Mouse (Mus musculus) cerebellum, adult 2 months (tissue): ENCODE data around the gene Itih5. TPM values are rescaled to one million over a fixed set of nuclear protein-coding genes. Genes with fewer than 3 reads are reported as not detected.

Experiments used
- DNase-seq, 2 experiments: peaks; one replicate each; pipeline ENCODE4 v3.0.0; 2021
- H3K27ac ChIP-seq: fragments of 200-500 bp; 2 replicates; pipeline ENCODE4 v1.5.1; 2012; ENCODE audit warnings: low read length, control low read depth, inconsistent platforms; ENCODE audit not compliant: insufficient read depth
- H3K27me3 ChIP-seq: fragments of 200-500 bp; 2 replicates; pipeline ENCODE4 v1.6.1; 2012; ENCODE audit warnings: inconsistent platforms, mild to moderate bottlenecking, low read length, moderate library complexity; ENCODE audit not compliant: control insufficient read depth, insufficient read depth
- H3K4me1 ChIP-seq: fragments of 200-500 bp; 2 replicates; pipeline ENCODE4 v1.6.1; 2011; ENCODE audit warnings: low read length; ENCODE audit not compliant: control insufficient read depth, insufficient read depth
- H3K4me3 ChIP-seq: fragments of 200-500 bp; replicated peaks from 2 replicates; pipeline ENCODE3; 2011; ENCODE audit warnings: mild to moderate bottlenecking, low read depth, low read length, control low read depth; ENCODE audit not compliant: insufficient read depth
- CTCF ChIP-seq: fragments of 200-500 bp; IDR thresholded peaks from 2 replicates; pipeline ENCODE4 v1.5.1; 2011; ENCODE audit warnings: low read depth, mild to moderate bottlenecking, control low read depth, low read length, moderate library complexity, borderline replicate concordance; ENCODE audit not compliant: insufficient read depth
- POLR2A ChIP-seq: fragments of 200-500 bp; IDR thresholded peaks from 2 replicates; pipeline ENCODE4 v1.6.1; 2011; ENCODE audit warnings: low read length, control low read depth, borderline replicate concordance; ENCODE audit not compliant: insufficient read depth
- WGBS: fragments of 180-500 bp; shearing (Covaris S2); methylation state at CpG from one replicate; pipeline ENCODE4 v1.1.7; 2018; 5-methylcytosine and 5-hydroxymethylcytosine counted together
- polyA plus RNA-seq: library from polyadenylated mRNA; depleted of rRNA; stranded (reverse); fragments of >200 nt; gene quantifications from 2 replicates; pipeline ENCODE4 v1.2.3, GENCODE M21; 2012; rRNA removed

Itih5 gene
- polyA plus RNA-seq, result 14.9 and 16.1 TPM in 2 replicates

- no peaks in the 10 kb centered on the region for H3K27me3 ChIP-seq
- peak within 1 kb of the TSS; percentile 28 for H3K4me3 ChIP-seq
- no peak for DNase-seq
- no peak for TF ChIP-seq POLR2A
- TF ChIP-seq CTCF, result no peak
- H3K4me1 ChIP-seq, result no peaks in the 10 kb centered on the region
- no peak within 1 kb of the TSS for H3K27ac ChIP-seq
- WGBS, result 11% methylated on average over 27 of the region's 27 CpGs
These were observed at the start of gene Itih5 for GRCm38 (mm10) chr2:10153201-10154075. Gene Itih5, plus strand, starts transcription at chr2:10153571.

GRCm38 (mm10) chr2:10108535-10109189 lies 44.7 kb upstream of the Itih5 start:
- no peak overlapping the region for H3K4me3 ChIP-seq
- no peaks in the 10 kb centered on the region for H3K4me1 ChIP-seq
- H3K27ac ChIP-seq, result no peak overlapping the region
- DNase-seq, result no peak
- TF ChIP-seq POLR2A (no peak), CTCF (no peak)
- WGBS, result 64% methylated on average over 6 of the region's 6 CpGs
- no peaks in the 10 kb centered on the region for H3K27me3 ChIP-seq

DNA sequence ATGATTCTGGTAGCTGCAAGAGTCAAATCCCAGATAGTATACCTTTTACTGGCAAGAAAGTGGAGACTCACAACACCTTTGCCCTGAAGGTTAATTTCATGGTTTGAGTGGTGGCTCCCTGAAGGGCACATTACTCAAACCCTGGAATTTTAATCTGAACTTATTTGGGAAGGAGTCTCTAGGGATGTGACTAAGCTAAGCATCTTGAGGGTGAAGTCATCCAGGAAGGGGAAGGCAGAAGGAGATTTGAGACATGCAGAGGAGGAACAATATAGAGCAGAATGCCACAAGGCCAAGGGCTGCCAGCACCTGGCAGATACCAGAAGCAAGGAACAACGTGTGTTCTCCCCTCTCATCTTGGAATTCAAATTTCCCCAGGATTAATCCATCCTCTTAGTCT lies 34.6 kb upstream of the Itih5 start:
- TF ChIP-seq CTCF, result no peak
- no peak for TF ChIP-seq POLR2A
- no peak overlapping the region for H3K27ac ChIP-seq
- no peaks in the 10 kb centered on the region for H3K27me3 ChIP-seq
- H3K4me1 ChIP-seq, result no peaks in the 10 kb centered on the region
- whole genome bisulfite sequencing, result 16% methylated on average over 1 of the region's 1 CpGs
- H3K4me3 ChIP-seq, result no peak overlapping the region
- DNase-seq, result no peak

DNA sequence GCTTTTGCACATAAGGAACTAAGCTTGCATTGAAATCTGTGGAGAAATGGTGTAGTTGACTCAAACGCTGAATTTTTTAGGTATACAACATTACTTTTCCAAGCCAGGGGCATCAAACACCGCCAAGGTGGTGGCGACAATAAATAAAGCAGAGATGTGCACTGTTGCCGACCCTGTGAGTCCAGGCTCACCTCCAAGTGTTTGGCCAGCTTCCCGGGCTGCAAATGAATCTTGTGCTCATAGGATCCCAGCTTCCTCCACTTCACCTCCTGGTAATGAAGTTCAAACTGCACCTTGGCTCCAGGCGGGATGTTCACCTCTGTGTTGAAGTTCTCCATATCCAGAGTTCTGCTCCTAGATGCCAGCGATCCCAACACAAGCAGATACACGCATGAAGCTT lies 34.1 kb upstream of the Itih5 start:
- TF ChIP-seq POLR2A, result no peak
- no peak for TF ChIP-seq CTCF
- DNase-seq, result no peak
- no peak overlapping the region for H3K27ac ChIP-seq
- no peak overlapping the region for H3K4me3 ChIP-seq
- 50% methylated on average over 8 of the region's 8 CpGs for WGBS
- H3K27me3 ChIP-seq, result no peaks in the 10 kb centered on the region
- H3K4me1 ChIP-seq, result no peaks in the 10 kb centered on the region

DNA sequence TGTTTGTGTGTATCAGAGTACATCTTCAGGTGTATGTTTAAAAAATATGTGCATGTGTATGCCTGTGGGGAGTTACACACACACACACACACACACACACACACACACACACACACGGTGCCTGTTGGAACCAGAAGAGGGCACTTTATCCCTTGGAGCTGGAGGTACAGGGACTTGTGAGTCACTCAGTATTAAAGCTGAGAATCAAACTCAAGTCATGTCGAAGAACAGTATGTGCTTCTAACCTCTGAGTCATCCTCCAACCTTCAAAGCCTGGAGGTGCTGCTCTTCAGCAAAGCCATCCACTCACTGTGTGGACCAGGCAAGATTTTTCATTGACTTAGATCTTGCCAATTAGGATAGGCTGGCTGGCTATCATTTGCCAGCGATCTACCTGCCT lies 31.5 kb upstream of the Itih5 start:
- H3K27me3 ChIP-seq, result no peaks in the 10 kb centered on the region
- 68% methylated on average over 3 of the region's 3 CpGs for WGBS
- H3K27ac ChIP-seq, result no peak overlapping the region
- no peak for DNase-seq
- TF ChIP-seq CTCF (no peak), POLR2A (no peak)
- H3K4me1 ChIP-seq, result no peaks in the 10 kb centered on the region
- H3K4me3 ChIP-seq, result no peak overlapping the region

DNA sequence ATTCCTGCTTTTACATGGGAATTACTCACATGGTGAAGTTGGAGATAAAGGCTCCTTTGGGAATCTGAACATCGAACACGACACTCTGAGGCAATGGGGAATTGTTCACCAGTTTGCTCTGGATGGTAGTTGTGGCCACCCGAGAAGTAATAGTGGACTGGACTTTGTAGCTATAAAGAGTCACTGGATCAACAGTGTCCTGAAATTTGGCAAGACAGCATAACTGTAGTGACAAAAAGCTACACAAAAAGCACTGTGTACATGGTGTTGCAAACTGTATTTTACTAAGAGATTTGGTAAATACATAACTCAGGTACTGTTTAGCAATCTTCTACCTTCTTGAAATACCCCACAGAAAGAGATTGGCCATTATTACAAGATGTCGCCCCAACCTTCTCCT lies 27.2 kb upstream of the Itih5 start:
- TF ChIP-seq POLR2A, result no peak
- Histone ChIP-seq H3K27me3 (no peaks in the 10 kb centered on the region), H3K4me1 (no peaks in the 10 kb centered on the region), H3K4me3 (no peak overlapping the region), H3K27ac (no peak overlapping the region)
- DNase-seq, result no peak
- WGBS, result 83% methylated on average over 4 of the region's 4 CpGs

- WGBS, result 97% methylated on average over 5 of the region's 5 CpGs
- H3K27ac ChIP-seq, result no peak overlapping the region
- TF ChIP-seq POLR2A, result no peak
- TF ChIP-seq CTCF, result no peak
These were observed 25.9 kb upstream of the Itih5 start for GRCm38 (mm10) chr2:10127471-10127870.

DNA sequence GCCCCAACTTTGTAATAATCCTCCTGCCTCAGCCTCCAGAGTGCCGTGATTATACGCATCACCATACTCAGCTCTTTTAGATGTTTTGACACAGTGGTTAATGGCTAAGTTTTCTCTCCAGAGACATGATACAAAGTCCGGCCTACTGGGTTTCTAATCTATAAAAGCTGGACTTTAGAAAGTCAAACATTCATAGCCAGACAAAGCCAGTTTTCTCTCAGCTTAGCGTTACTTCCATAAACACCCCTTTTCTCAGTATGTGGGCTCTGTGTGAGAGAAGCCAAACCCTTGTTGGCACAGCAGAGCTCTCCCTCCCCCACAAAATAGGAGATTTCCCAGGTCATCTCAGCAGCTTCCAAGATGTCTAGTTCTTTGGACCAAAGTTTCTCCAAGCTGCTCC lies 24.8 kb upstream of the Itih5 start:
- DNase-seq, result no peak
- WGBS, result 71% methylated on average over 4 of the region's 4 CpGs
- no peak overlapping the region for H3K4me3 ChIP-seq

More at GRCm38 (mm10) chr2:10127471-10127870, 25.9 kb upstream of the Itih5 start:
- Histone ChIP-seq H3K4me3 (no peak overlapping the region), H3K27me3 (no peaks in the 10 kb centered on the region), H3K4me1 (no peaks in the 10 kb centered on the region)
- no peak for DNase-seq

More for the DNA sequence above, 24.8 kb upstream of the Itih5 start:
- H3K4me1 ChIP-seq, result no peaks in the 10 kb centered on the region
- no peak for TF ChIP-seq CTCF
- TF ChIP-seq POLR2A, result no peak
- no peaks in the 10 kb centered on the region for H3K27me3 ChIP-seq
- H3K27ac ChIP-seq, result no peak overlapping the region
